Mouse (Mus musculus) cerebellum, adult 2 months (tissue): ENCODE measurements around the gene Trim65. TPM values are rescaled to one million over a fixed set of nuclear protein-coding genes. Genes with fewer than 3 reads are reported as not detected.
"Not testable (repeated sequence)": the region's sequence is repeated elsewhere in the genome, so short reads cannot be mapped to it uniquely, and the experiment has no call there.

Experiments used
- DNase-seq, 2 experiments: peaks; one replicate each; pipeline ENCODE4 v3.0.0; 2021
- H3K27ac ChIP-seq: fragments of 200-500 bp; 2 replicates; pipeline ENCODE4 v1.5.1; 2012; ENCODE audit warnings: low read length, control low read depth, inconsistent platforms; ENCODE audit not compliant: insufficient read depth
- H3K27me3 ChIP-seq: fragments of 200-500 bp; 2 replicates; pipeline ENCODE4 v1.6.1; 2012; ENCODE audit warnings: inconsistent platforms, mild to moderate bottlenecking, low read length, moderate library complexity; ENCODE audit not compliant: control insufficient read depth, insufficient read depth
- H3K4me1 ChIP-seq: fragments of 200-500 bp; 2 replicates; pipeline ENCODE4 v1.6.1; 2011; ENCODE audit warnings: low read length; ENCODE audit not compliant: control insufficient read depth, insufficient read depth
- H3K4me3 ChIP-seq: fragments of 200-500 bp; replicated peaks from 2 replicates; pipeline ENCODE3; 2011; ENCODE audit warnings: mild to moderate bottlenecking, low read depth, low read length, control low read depth; ENCODE audit not compliant: insufficient read depth
- CTCF ChIP-seq: fragments of 200-500 bp; IDR thresholded peaks from 2 replicates; pipeline ENCODE4 v1.5.1; 2011; ENCODE audit warnings: low read depth, mild to moderate bottlenecking, control low read depth, low read length, moderate library complexity, borderline replicate concordance; ENCODE audit not compliant: insufficient read depth
- POLR2A ChIP-seq: fragments of 200-500 bp; IDR thresholded peaks from 2 replicates; pipeline ENCODE4 v1.6.1; 2011; ENCODE audit warnings: low read length, control low read depth, borderline replicate concordance; ENCODE audit not compliant: insufficient read depth
- WGBS: fragments of 180-500 bp; shearing (Covaris S2); methylation state at CpG from one replicate; pipeline ENCODE4 v1.1.7; 2018; 5-methylcytosine and 5-hydroxymethylcytosine counted together
- polyA plus RNA-seq: library from polyadenylated mRNA; depleted of rRNA; stranded (reverse); fragments of >200 nt; gene quantifications from 2 replicates; pipeline ENCODE4 v1.2.3, GENCODE M21; 2012

Trim65 gene
- polyA plus RNA-seq, 1 experiment: 7.9 TPM

GRCm38 (mm10) chr11:116127156-116127980 is 3.6 kb downstream of the Trim65 start, which contains the start of gene Trim47:
TSS of gene Trim47 (minus strand) at chr11:116127210.
- Histone ChIP-seq H3K27ac (no peak within 1 kb of the TSS), H3K4me3 (no peak within 1 kb of the TSS), H3K4me1 (peaks cover 18% of the 10 kb centered on the region), H3K27me3 (no peaks in the 10 kb centered on the region)
- TF ChIP-seq POLR2A (no peak), CTCF (no peak)
- DNase-seq: peak; percentile 31 to 36
- WGBS: 36% methylated on average over 23 of the region's 23 CpGs

- Histone ChIP-seq H3K4me1 (peaks cover 15% of the 10 kb centered on the region), H3K4me3 (no peak overlapping the region), H3K27ac (no peak overlapping the region), H3K27me3 (no peaks in the 10 kb centered on the region)
- peak in 1 of 2 experiments; percentile 5 for DNase-seq
- TF ChIP-seq POLR2A: no peak
- TF ChIP-seq CTCF: no peak
- WGBS: 95% methylated on average over 15 of the region's 15 CpGs
Measured at GRCm38 (mm10) chr11:116126261-116126660, 4.7 kb downstream of the Trim65 start.

GRCm38 (mm10) chr11:116121731-116122245 is 9.1 kb downstream of the Trim65 start:
- H3K27me3 ChIP-seq, DNase-seq: not testable (repeated sequence)
- 93% methylated on average over 8 of the region's 8 CpGs for WGBS

GRCm38 (mm10) chr11:116117819-116118218 is 13.1 kb downstream of the Trim65 start:
- TF ChIP-seq POLR2A: no peak
- TF ChIP-seq CTCF: no peak
- Histone ChIP-seq H3K4me3 (no peak overlapping the region), H3K4me1 (no peaks in the 10 kb centered on the region), H3K27me3 (no peaks in the 10 kb centered on the region), H3K27ac (no peak overlapping the region)
- no peak for DNase-seq

More at GRCm38 (mm10) chr11:116121731-116122245, 9.1 kb downstream of the Trim65 start:
- H3K4me1 ChIP-seq, H3K27ac ChIP-seq, H3K4me3 ChIP-seq: not testable (repeated sequence)

GRCm38 (mm10) chr11:116117241-116117640 is 13.7 kb downstream of the Trim65 start:
- no peak overlapping the region for H3K4me3 ChIP-seq
- H3K27ac ChIP-seq: no peak overlapping the region
- no peaks in the 10 kb centered on the region for H3K4me1 ChIP-seq
- H3K27me3 ChIP-seq: no peaks in the 10 kb centered on the region
- TF ChIP-seq CTCF (no peak), POLR2A (no peak)
- no peak for DNase-seq
- WGBS: 61% methylated on average over 12 of the region's 12 CpGs

GRCm38 (mm10) chr11:116111611-116112203 is 19.2 kb downstream of the Trim65 start:
- peaks cover 6% of the 10 kb centered on the region; the same call in 1 of the 2 replicates for H3K27me3 ChIP-seq
- H3K4me1 ChIP-seq: peaks cover 17% of the 10 kb centered on the region
- no peak overlapping the region for H3K27ac ChIP-seq
- H3K4me3 ChIP-seq: no peak overlapping the region
- DNase-seq: no peak
- TF ChIP-seq POLR2A (no peak), CTCF (no peak)
- 86% methylated on average over 19 of the region's 19 CpGs for WGBS

GRCm38 (mm10) chr11:116111067-116111466 is 19.9 kb downstream of the Trim65 start:
- TF ChIP-seq CTCF (0 out of 2 replicates have a peak, but pooled peaks have one; percentile 1), POLR2A (no peak)
- H3K27ac ChIP-seq: no peak overlapping the region
- WGBS: 81% methylated on average over 4 of the region's 4 CpGs
- H3K4me3 ChIP-seq: no peak overlapping the region
- peaks cover 17% of the 10 kb centered on the region for H3K4me1 ChIP-seq
- DNase-seq: no peak
- H3K27me3 ChIP-seq: peaks cover 6% of the 10 kb centered on the region; the same call in 1 of the 2 replicates

GRCm38 (mm10) chr11:116110540-116110939 is 20.4 kb downstream of the Trim65 start:
- Histone ChIP-seq H3K4me3 (no peak overlapping the region), H3K27ac (no peak overlapping the region), H3K27me3 (peaks cover 6% of the 10 kb centered on the region; the same call in 1 of the 2 replicates), H3K4me1 (peaks cover 17% of the 10 kb centered on the region)
- no peak for DNase-seq
- WGBS: 51% methylated on average over 10 of the region's 10 CpGs
- TF ChIP-seq CTCF (no peak), POLR2A (no peak)
